Mouse (Mus musculus) ES-E14 (cell line): Measurements from ENCODE around the gene Dlgap1. TPM values are rescaled to one million over a fixed set of nuclear protein-coding genes. Genes with fewer than 3 reads are reported as not detected.

ENCODE experiments used
- DNase-seq: peaks from one replicate; pipeline ENCODE4 v3.0.0-alpha.2; 2013; ENCODE audit warnings: low read depth, low spot score
- H3K27ac ChIP-seq: 2 replicates; pipeline ENCODE4 v1.5.1; 2012; ENCODE audit warnings: low read depth, mild to moderate bottlenecking, low read length, moderate library complexity, mixed read lengths; ENCODE audit not compliant: poor library complexity, insufficient read depth, severe bottlenecking
- H3K36me3 ChIP-seq: 2 replicates; pipeline ENCODE4 v1.6.1; 2012; ENCODE audit warnings: mild to moderate bottlenecking, low read length, moderate library complexity, mixed read lengths; ENCODE audit not compliant: control insufficient read depth, poor library complexity, insufficient read depth, severe bottlenecking
- H3K4me1 ChIP-seq, 2 experiments: fragments of 150-350 bp in 1 of 2; sonication (generic) in 1 of 2; 2 replicates each; pipeline ENCODE4 v1.6.1; 2012; ENCODE audit warnings: low read length in 2 of 2, mild to moderate bottlenecking in 1 of 2, mixed read lengths in 1 of 2; ENCODE audit not compliant: control insufficient read depth in 2 of 2, insufficient read depth in 2 of 2, poor library complexity in 1 of 2
- H3K4me3 ChIP-seq, 2 experiments: fragments of 150-350 bp in 1 of 2; sonication (generic) in 1 of 2; 2 replicates each; pipeline ENCODE4 v1.5.1; 2012; ENCODE audit warnings: low read length in 2 of 2, low read depth in 1 of 2, mild to moderate bottlenecking in 1 of 2, mixed read lengths in 1 of 2; ENCODE audit not compliant: insufficient read depth in 1 of 2, poor library complexity in 1 of 2, severe bottlenecking in 1 of 2
- H3K9ac ChIP-seq: 2 replicates; pipeline ENCODE4 v1.6.1; 2012; ENCODE audit warnings: low read depth, mild to moderate bottlenecking, low read length, mixed read lengths; ENCODE audit not compliant: poor library complexity, insufficient read depth, severe bottlenecking
- H3K9me3 ChIP-seq: fragments of 150-350 bp; sonication (generic); 2 replicates; pipeline ENCODE4 v1.6.1; 2012; ENCODE audit warnings: low read depth, mild to moderate bottlenecking, low read length; ENCODE audit not compliant: control insufficient read depth, insufficient read depth
- CHD2 ChIP-seq: IDR thresholded peaks from 2 replicates; pipeline ENCODE4 v1.6.1; 2014; ENCODE audit warnings: mild to moderate bottlenecking, low read depth, low read length, inconsistent platforms
- HCFC1 ChIP-seq: IDR thresholded peaks from 2 replicates; pipeline ENCODE4 v1.6.1; 2012; ENCODE audit warnings: low read length, inconsistent platforms, borderline replicate concordance; ENCODE audit not compliant: insufficient read depth
- MAFK ChIP-seq: IDR thresholded peaks from 2 replicates; pipeline ENCODE4 v1.6.1; 2014; ENCODE audit warnings: mild to moderate bottlenecking, low read depth, low read length, inconsistent platforms; ENCODE audit not compliant: insufficient read depth
- ZC3H11A ChIP-seq: IDR thresholded peaks from 2 replicates; pipeline ENCODE4 v1.6.1; 2012; ENCODE audit warnings: low read depth, mild to moderate bottlenecking, inconsistent platforms, low read length, borderline replicate concordance
- ZNF384 ChIP-seq: IDR thresholded peaks from 2 replicates; pipeline ENCODE4 v1.6.1; 2012; ENCODE audit warnings: low read depth, low read length, inconsistent platforms
- in situ Hi-C, 2 experiments: fragments of 600-800 bp; cut with MboI; formaldehyde crosslinking; loops; one replicate each; pipeline ENCODE4 v1.15.1; 2025; ENCODE audit warnings: low sequenced_read_pairs in 2 of 2, inconsistent platforms in 1 of 2; ENCODE audit not compliant: unreplicated experiment in 2 of 2
- total RNA-seq: library from RNA; depleted of rRNA; stranded (reverse); fragments of 300-350 nt; gene quantifications from 2 replicates; pipeline ENCODE4 v1.2.3, GENCODE M21; 2012

The Dlgap1 gene
- total RNA-seq, 1 experiment, result 0.94 TPM

DNA sequence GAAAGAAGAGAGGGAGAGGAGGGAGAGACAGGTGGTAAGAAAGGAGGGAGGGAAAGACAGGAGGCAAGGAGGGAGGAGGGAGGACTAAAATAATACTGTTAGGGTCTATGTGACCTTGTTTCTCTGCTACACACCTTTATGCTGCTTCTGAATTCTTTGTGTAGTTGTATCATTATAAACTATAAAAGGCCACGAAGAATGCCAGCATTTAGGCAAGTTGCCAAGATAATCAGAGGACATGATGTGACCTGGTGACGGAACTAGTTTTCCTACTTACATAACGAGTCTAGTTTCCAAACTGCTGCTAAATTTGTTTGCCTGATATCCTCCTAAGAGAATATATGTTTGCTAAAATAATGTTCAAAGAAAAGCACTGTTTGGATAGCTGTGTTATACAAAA lies 254.0 kb downstream of the Dlgap1 start:
- H3K9me3 ChIP-seq, result no peaks in the 10 kb centered on the region
- in situ Hi-C loops, result no loop called here
- no peaks in the 10 kb centered on the region for H3K36me3 ChIP-seq
- DNase-seq, result no peak
- no peak overlapping the region for H3K9ac ChIP-seq
- no peak overlapping the region for H3K27ac ChIP-seq
- H3K4me3 ChIP-seq, result no peak overlapping the region
- TF ChIP-seq ZNF384 (no peak), MAFK (no peak), CHD2 (no peak), HCFC1 (no peak), ZC3H11A (no peak)
- H3K4me1 ChIP-seq, result no peaks in the 10 kb centered on the region

DNA sequence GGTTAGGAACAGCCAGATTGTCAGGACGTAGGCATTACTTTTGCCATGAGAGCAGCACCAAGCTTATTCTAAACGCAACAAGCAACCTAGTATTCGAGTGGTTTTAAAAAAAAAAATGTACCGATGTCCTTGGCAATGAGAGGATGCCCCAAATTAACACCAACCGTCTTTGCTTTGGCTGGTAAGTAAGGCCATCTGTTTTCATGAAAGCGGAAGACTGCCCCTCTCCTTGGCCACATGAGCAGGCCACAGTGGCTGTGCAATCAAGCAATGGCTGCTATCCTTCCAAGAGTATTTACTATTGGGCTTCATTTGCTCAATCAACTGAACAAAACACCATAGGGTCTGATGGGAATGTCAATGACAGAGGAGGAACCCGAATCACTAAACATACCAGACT lies 278.5 kb downstream of the Dlgap1 start:
- no peak overlapping the region for H3K4me3 ChIP-seq
- no peak for TF ChIP-seq CHD2
- no peak for TF ChIP-seq ZC3H11A
- no peak for TF ChIP-seq MAFK
- no peak for TF ChIP-seq ZNF384
- no peak for TF ChIP-seq HCFC1
- H3K4me1 ChIP-seq, result no peaks in the 10 kb centered on the region
- no peak overlapping the region for H3K27ac ChIP-seq
- no peaks in the 10 kb centered on the region for H3K36me3 ChIP-seq
- DNase-seq, result no peak
- H3K9me3 ChIP-seq, result no peaks in the 10 kb centered on the region
- in situ Hi-C loops, result no loop called here
- H3K9ac ChIP-seq, result no peak overlapping the region

DNA sequence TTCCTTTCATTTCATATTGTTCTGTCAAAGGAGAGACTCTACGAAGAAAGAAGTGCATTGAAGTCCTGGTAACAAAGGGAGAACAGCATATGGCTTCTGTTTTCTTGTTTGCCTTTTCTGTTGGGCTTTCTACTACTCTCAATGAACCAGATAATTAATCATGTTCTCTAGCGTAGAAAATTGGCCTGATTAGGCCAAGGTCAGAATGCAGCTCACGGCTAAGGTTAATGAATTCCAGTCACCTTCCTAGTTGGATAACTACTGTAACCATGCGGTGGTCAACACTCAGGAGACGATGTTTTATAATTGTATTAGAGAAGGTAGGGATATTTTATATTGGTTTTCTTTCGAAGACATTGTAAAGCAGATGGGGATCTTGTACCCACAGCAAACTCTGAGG lies 279.4 kb downstream of the Dlgap1 start:
- H3K9me3 ChIP-seq, result no peaks in the 10 kb centered on the region
- no peaks in the 10 kb centered on the region for H3K36me3 ChIP-seq
- no peak overlapping the region for H3K4me3 ChIP-seq
- TF ChIP-seq HCFC1, result no peak
- no peak for TF ChIP-seq CHD2
- TF ChIP-seq MAFK, result no peak
- TF ChIP-seq ZC3H11A, result no peak
- no peak for TF ChIP-seq ZNF384
- no peak overlapping the region for H3K27ac ChIP-seq
- no peak for DNase-seq
- no peaks in the 10 kb centered on the region for H3K4me1 ChIP-seq
- in situ Hi-C loops, result no loop called here
- no peak overlapping the region for H3K9ac ChIP-seq

DNA sequence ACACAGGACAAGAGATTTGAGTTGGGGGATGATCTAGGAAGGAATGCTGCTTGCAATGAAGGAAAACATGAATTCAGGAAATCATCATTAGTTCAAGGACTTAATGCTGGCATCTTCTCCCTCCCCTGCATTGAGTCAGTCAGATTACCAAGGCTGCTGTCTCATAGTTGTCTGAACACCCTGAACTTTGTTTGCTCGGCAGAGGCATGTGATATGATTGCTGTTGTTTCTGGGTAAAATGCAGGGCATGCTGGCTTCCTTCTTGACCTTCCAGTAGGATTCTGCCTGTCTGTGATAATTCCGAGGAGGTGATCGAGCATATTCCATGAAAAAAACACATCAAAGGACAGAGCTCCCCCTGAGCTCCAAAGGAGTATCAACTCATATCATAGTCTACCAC lies 283.6 kb downstream of the Dlgap1 start:
- Histone ChIP-seq H3K36me3 (no peaks in the 10 kb centered on the region), H3K4me1 (no peaks in the 10 kb centered on the region), H3K9me3 (no peaks in the 10 kb centered on the region), H3K27ac (no peak overlapping the region), H3K4me3 (no peak overlapping the region), H3K9ac (no peak overlapping the region)
- no peak for DNase-seq
- TF ChIP-seq MAFK (no peak), HCFC1 (no peak), ZNF384 (no peak), ZC3H11A (no peak), CHD2 (no peak)
- in situ Hi-C loops, result no loop called here

DNA sequence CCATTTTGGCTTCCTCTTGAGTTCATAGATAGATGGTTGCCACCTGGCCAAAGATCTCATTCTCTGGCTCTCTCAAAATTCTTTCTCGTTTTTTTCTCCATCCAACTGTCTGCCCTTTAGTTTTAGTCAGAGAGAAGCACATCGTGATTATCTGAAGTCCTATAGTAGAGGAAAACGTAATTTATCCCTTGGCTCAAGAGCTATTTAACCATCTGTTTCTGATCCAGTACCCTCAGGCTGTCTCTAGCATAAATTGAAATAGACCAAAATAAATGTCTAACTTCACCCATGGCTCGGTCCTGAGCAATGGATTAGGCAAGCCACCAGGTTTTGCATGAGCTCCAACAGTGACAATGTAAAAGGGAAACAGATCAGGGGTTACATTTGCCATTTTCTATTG lies 287.5 kb downstream of the Dlgap1 start:
- Histone ChIP-seq H3K27ac (no peak overlapping the region), H3K4me1 (no peaks in the 10 kb centered on the region), H3K36me3 (no peaks in the 10 kb centered on the region), H3K9ac (no peak overlapping the region), H3K9me3 (no peaks in the 10 kb centered on the region), H3K4me3 (no peak overlapping the region)
- no peak for DNase-seq
- no peak for TF ChIP-seq ZC3H11A
- TF ChIP-seq ZNF384, result no peak
- no peak for TF ChIP-seq HCFC1
- no peak for TF ChIP-seq MAFK
- TF ChIP-seq CHD2, result no peak
- in situ Hi-C loops, result no loop called here
